Mouse (Mus musculus): ENCODE data around the gene Gm13276. TPM values are rescaled to one million over a fixed set of nuclear protein-coding genes. Genes with fewer than 3 reads are reported as not detected.
A peak's percentile ranks its signal among the peaks of the same experiment; 100 is the strongest.
"Not testable (repeated sequence)": the region's sequence is repeated elsewhere in the genome, so short reads cannot be mapped to it uniquely, and the experiment has no call there.

The Gm13276 gene
- polyA plus RNA-seq, 1 experiment from 2014 or later: not detected

DNA sequence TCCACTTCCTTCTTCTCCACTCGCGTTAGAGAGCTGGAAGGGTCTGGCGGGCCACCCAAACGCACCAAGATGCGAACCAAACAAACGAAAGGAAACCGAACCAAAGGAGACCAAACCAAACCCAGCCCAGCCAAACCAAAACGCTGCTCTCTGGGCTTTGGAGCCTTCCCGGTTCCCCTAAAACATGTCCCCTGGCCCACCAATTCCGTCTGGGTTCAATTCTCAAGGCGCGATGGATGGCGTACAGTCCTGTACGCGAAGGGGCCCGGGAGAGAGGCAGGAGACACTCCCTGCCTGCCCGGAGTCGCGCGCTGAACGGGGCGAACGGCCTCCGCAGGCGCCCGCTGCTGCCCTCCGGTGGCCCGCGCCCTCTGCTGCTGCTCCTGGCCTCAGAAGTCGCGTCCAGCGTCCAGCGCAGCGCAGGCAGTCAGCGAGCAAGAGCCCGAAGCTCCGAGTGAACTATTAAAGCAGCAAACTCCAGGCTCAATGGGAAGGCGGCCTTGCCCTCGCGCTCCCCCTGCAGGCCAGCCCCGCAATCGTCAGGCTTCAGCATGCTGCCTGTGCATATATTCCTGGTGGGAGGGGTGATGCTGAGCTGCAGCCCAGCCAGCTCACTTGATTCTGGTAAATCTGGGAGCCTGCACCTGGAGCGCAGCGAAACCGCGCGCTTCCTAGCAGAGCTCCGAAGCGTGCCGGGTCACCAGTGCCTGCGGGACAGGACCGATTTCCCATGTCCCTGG lies 8.6 kb downstream of the Gm13276 start, which contains the start of gene Gm13275:
Gm13275 (plus strand) TSS at position 552 of the 740 bp plus-strand sequence.
- WGBS: 0% methylated on average over 16 of the region's 52 CpGs

GRCm38 (mm10) chr4:88797097-88797496 lies 11.6 kb downstream of the Gm13276 start, which contains the start of gene Gm13279:
Gene Gm13279, plus strand, starts transcription at chr4:88797397.
- WGBS: no CpG with 5 or more reads among the region's 28 CpGs
- H3K4me1 ChIP-seq; H3K4me3 ChIP-seq; H3K4me2 ChIP-seq; H3K9ac ChIP-seq; H3K27me3 ChIP-seq; H3K9me3 ChIP-seq; ATAC-seq (ENCODE audit: insufficient number of reproducible peaks, low FRiP score, low TSS enrichment, low read depth); H3K36me3 ChIP-seq; H3K27ac ChIP-seq: not testable (repeated sequence)

More for the DNA sequence above, 8.6 kb downstream of the Gm13276 start, which contains the start of gene Gm13275:
- not testable (repeated sequence) for H3K4me3 ChIP-seq; H3K9ac ChIP-seq; H3K9me3 ChIP-seq; H3K27ac ChIP-seq; H3K4me1 ChIP-seq; H3K4me2 ChIP-seq; H3K27me3 ChIP-seq; H3K36me3 ChIP-seq; ATAC-seq (ENCODE audit: insufficient number of reproducible peaks, low FRiP score, low TSS enrichment, low read depth)

DNA sequence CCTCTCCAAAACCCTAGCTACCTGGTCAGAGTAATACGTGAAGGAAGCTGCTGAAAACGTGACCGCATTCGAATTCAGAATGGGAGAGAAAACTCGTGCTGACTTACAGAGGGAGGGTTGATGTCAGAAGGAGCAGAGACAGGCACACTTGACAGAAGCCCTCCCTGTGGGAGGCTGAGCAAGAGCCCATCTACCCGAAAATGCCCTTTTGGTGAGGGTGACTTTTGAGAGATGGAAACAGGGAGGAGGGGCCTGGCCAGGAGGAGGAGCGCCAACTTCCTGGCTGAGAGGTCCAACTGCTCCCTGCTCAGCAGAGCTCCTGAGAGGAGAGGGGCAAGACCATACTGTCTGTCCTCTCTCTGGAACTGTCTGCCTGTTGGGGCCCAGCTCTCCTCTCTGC lies 13.9 kb downstream of the Gm13276 start, which contains the start of gene Gm13285:
Gm13285 (plus strand) TSS at position 301 of the 400 bp plus-strand sequence.
- H3K4me3 ChIP-seq; H3K27me3 ChIP-seq; H3K36me3 ChIP-seq; H3K9ac ChIP-seq; ATAC-seq (ENCODE audit: insufficient number of reproducible peaks, low FRiP score, low TSS enrichment, low read depth); H3K27ac ChIP-seq; H3K9me3 ChIP-seq; H3K4me1 ChIP-seq; H3K4me2 ChIP-seq: not testable (repeated sequence)
- WGBS: 13% methylated on average over 5 of the region's 7 CpGs

GRCm38 (mm10) chr4:88802954-88803353 lies 17.4 kb downstream of the Gm13276 start, which contains the start of gene Gm13287:
Gene Gm13287, plus strand, starts transcription at chr4:88803254.
- not testable (repeated sequence) for H3K9ac ChIP-seq; ATAC-seq (ENCODE audit: insufficient number of reproducible peaks, low FRiP score, low TSS enrichment, low read depth); H3K27me3 ChIP-seq; H3K27ac ChIP-seq; H3K4me3 ChIP-seq; H3K9me3 ChIP-seq; H3K36me3 ChIP-seq; H3K4me2 ChIP-seq; H3K4me1 ChIP-seq
- no CpG with 5 or more reads among the region's 29 CpGs for WGBS

DNA sequence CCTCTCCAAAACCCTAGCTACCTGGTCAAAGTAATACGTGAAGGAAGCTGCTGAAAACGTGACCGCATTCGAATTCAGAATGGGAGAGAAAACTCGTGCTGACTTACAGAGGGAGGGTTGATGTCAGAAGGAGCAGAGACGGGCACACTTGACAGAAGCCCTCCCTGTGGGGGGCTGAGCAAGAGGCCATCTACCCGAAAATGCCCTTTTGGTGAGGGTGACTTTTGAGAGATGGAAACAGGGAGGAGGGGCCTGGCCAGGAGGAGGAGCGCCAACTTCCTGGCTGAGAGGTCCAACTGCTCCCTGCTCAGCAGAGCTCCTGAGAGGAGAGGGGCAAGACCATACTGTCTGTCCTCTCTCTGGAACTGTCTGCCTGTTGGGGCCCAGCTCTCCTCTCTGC lies 19.7 kb downstream of the Gm13276 start, which contains the start of gene Gm13288:
Gm13288 (plus strand) TSS at position 301 of the 400 bp plus-strand sequence.
- H3K36me3 ChIP-seq; H3K4me1 ChIP-seq; H3K27me3 ChIP-seq; ATAC-seq (ENCODE audit: insufficient number of reproducible peaks, low FRiP score, low TSS enrichment, low read depth); H3K9me3 ChIP-seq; H3K9ac ChIP-seq; H3K27ac ChIP-seq: not testable (repeated sequence)
- Histone ChIP-seq H3K4me2 (0 out of 2 replicates have a peak within 1 kb of the TSS, but pooled peaks have one; percentile 30), H3K4me3 (peak within 1 kb of the TSS; percentile 30)
- no CpG with 5 or more reads among the region's 8 CpGs for WGBS

- H3K27ac ChIP-seq; ATAC-seq (ENCODE audit: insufficient number of reproducible peaks, low FRiP score, low TSS enrichment, low read depth); H3K9ac ChIP-seq; H3K36me3 ChIP-seq; H3K9me3 ChIP-seq; H3K27me3 ChIP-seq; H3K4me1 ChIP-seq: not testable (repeated sequence)
- Histone ChIP-seq H3K4me2 (0 out of 2 replicates have a peak overlapping the region, but pooled peaks have one; percentile 30), H3K4me3 (peak overlapping the region; percentile 30)
- 0% methylated on average over 7 of the region's 34 CpGs for WGBS
Observed at GRCm38 (mm10) chr4:88805761-88806160, 20.3 kb downstream of the Gm13276 start.

- no peaks in the 10 kb centered on the region for H3K36me3 ChIP-seq
- 54% methylated on average over 3 of the region's 3 CpGs for WGBS
- no peaks in the 10 kb centered on the region for H3K9me3 ChIP-seq
- H3K4me2 ChIP-seq: no peak within 1 kb of the TSS
- no peak within 1 kb of the TSS for H3K9ac ChIP-seq
- H3K4me3 ChIP-seq: no peak within 1 kb of the TSS
- no peak for ATAC-seq (ENCODE audit: insufficient number of reproducible peaks, low FRiP score, low TSS enrichment, low read depth)
- H3K27ac ChIP-seq: no peak within 1 kb of the TSS
- H3K27me3 ChIP-seq: no peaks in the 10 kb centered on the region
- no peaks in the 10 kb centered on the region for H3K4me1 ChIP-seq
Observed at GRCm38 (mm10) chr4:88815928-88816327, 30.4 kb downstream of the Gm13276 start, which contains the start of gene Ifna7. Gene Ifna7, plus strand, starts transcription at chr4:88816228.

DNA sequence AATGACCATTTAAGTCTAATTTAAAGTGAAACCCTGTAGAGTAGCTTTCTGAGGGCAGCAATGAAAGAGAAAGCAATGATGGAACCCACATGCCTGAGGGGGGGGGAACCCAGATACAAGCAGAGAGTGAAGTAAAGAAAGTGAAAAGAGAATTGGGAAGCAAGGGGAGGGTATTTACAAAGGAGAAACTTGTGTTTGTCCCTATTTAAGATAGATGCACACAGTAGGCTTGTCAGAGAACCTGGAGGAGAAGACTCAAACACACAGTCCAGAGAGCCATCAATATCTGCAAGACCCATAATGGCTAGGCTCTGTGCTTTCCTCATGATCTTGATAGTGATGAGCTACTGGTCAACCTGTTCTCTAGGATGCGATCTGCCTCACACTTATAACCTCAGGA lies 34.1 kb downstream of the Gm13276 start, which contains the start of gene Ifna11:
Ifna11 (plus strand) TSS at position 301 of the 400 bp plus-strand sequence.
- H3K27me3 ChIP-seq: no peaks in the 10 kb centered on the region
- no peak within 1 kb of the TSS for H3K9ac ChIP-seq
- ATAC-seq (ENCODE audit: insufficient number of reproducible peaks, low FRiP score, low TSS enrichment, low read depth): no peak
- H3K4me3 ChIP-seq: no peak within 1 kb of the TSS
- H3K27ac ChIP-seq: no peak within 1 kb of the TSS
- H3K36me3 ChIP-seq: no peaks in the 10 kb centered on the region
- no peak within 1 kb of the TSS for H3K4me2 ChIP-seq
- no peaks in the 10 kb centered on the region for H3K4me1 ChIP-seq
- no peaks in the 10 kb centered on the region for H3K9me3 ChIP-seq
- WGBS: 73% methylated on average over 1 of the region's 1 CpGs

DNA sequence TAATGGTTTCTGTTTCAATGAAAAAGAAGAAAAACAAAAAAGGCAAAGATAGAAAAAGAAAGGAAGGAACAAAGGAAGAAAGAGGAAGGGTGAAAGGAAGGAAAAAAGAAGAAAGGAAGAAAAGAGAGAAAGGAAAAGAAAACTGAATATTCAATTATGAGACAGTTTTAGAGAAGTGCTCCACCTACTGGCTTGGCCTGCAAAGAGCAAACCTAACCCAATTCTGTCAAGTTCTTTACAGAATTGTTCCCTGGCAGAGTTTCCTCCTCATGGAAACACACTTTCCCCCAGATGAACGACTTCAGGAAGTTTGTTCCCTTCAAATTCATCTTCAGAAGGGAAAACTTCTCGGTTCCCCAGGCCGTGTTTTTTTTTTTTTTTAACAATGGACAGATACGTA lies 37.5 kb downstream of the Gm13276 start:
- no peak for ATAC-seq (ENCODE audit: insufficient number of reproducible peaks, low FRiP score, low TSS enrichment, low read depth)
- no peaks in the 10 kb centered on the region for H3K27me3 ChIP-seq
- no peak overlapping the region for H3K27ac ChIP-seq
- H3K9ac ChIP-seq: no peak overlapping the region
- 20% methylated on average over 4 of the region's 4 CpGs for WGBS
- no peaks in the 10 kb centered on the region for H3K36me3 ChIP-seq
- no peak overlapping the region for H3K4me2 ChIP-seq
- no peak overlapping the region for H3K4me3 ChIP-seq
- H3K9me3 ChIP-seq: no peaks in the 10 kb centered on the region
- no peaks in the 10 kb centered on the region for H3K4me1 ChIP-seq

GRCm38 (mm10) chr4:88827116-88827515 lies 41.6 kb downstream of the Gm13276 start, which contains the start of gene Ifna6:
Gene Ifna6, plus strand, starts transcription at chr4:88827416.
- not testable (repeated sequence) for H3K4me3 ChIP-seq; H3K9ac ChIP-seq; H3K4me1 ChIP-seq; H3K9me3 ChIP-seq; ATAC-seq (ENCODE audit: insufficient number of reproducible peaks, low FRiP score, low TSS enrichment, low read depth); H3K36me3 ChIP-seq; H3K4me2 ChIP-seq; H3K27ac ChIP-seq; H3K27me3 ChIP-seq

DNA sequence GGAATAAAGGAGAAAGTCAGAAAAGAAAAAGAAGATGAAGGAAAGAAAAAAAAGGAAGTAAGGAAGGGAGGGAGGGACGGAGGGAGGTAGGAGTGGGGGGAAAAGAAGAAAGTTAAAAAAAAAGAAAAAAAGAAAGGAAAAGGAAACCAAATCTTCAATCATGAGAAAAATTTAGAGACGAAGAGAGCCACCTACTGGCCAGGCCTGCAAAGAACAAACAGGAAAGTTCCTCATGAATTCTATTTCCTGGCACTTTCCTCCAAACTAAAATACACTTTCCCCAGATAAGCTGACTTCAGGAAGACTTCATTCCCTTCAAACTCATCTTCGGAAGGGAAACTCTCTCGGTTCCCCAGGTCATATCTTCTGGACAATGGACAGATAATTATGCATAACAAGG lies 45.0 kb downstream of the Gm13276 start:
- Histone ChIP-seq H3K9me3 (no peaks in the 10 kb centered on the region), H3K9ac (no peak overlapping the region), H3K27me3 (no peaks in the 10 kb centered on the region), H3K36me3 (no peaks in the 10 kb centered on the region), H3K4me1 (no peaks in the 10 kb centered on the region), H3K4me2 (no peak overlapping the region), H3K27ac (no peak overlapping the region), H3K4me3 (no peak overlapping the region)
- no peak for ATAC-seq (ENCODE audit: insufficient number of reproducible peaks, low FRiP score, low TSS enrichment, low read depth)
- 23% methylated on average over 4 of the region's 4 CpGs for WGBS

DNA sequence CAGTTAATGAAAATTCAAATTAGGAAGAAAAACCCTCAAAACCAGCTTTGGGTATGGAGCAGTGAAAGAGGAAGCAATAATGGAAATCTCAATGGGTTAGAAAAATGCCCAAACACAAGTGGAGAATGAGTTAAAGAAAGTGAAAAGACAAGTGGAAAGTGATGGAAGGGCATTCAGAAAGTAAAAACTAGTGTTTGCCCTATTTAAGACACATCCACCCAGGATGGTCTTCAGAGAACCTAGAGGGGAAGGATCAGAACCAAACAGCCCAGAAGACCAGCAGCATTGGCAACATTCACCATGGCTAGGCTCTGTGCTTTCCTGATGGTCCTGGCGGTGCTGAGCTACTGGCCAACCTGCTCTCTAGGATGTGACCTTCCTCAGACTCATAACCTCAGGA lies 49.7 kb downstream of the Gm13276 start, which contains the start of gene Ifna5:
Ifna5 (plus strand) TSS at position 301 of the 400 bp plus-strand sequence.
- 68% methylated on average over 1 of the region's 1 CpGs for WGBS
- H3K9ac ChIP-seq; H3K36me3 ChIP-seq; H3K4me1 ChIP-seq; H3K4me2 ChIP-seq; ATAC-seq (ENCODE audit: insufficient number of reproducible peaks, low FRiP score, low TSS enrichment, low read depth); H3K9me3 ChIP-seq; H3K27ac ChIP-seq; H3K4me3 ChIP-seq; H3K27me3 ChIP-seq: not testable (repeated sequence)
